Mouse (Mus musculus): ENCODE results near the gene Ednra.
"Not testable (repeated sequence)": the region's sequence is repeated elsewhere in the genome, so short reads cannot be mapped to it uniquely, and the experiment has no call there.

Gene Ednra

GRCm38 (mm10) chr8:77717036-77717435 lies 7.2 kb downstream of the Ednra start:
- CTCF ChIA-PET: no interaction called here

GRCm38 (mm10) chr8:77714455-77714854 lies 9.8 kb downstream of the Ednra start:
- CTCF ChIA-PET: interaction anchor here (0.6 kb wide), 1 partner anchor 11 kb away, joined by 3 read pairs; no protein-coding TSS in a partner anchor

DNA sequence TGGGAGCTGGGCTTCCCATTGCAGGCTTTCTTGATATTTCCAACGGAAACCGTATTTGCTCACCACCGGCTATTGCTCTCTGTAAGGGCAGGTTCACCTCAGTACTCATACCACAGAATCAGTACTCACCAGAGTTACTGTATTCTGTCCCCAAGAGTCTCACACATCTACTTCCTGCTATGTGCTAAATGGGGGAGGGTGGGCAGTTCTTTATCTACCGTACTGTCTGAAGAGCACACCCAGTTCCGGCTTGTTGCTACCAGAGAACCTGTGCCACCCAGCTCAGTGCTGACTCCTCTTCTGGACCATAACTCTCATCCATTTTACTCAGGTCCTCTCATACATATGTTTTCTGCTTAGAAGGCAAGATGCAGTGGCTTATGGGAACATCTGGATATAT lies 10.6 kb downstream of the Ednra start:
- CTCF ChIA-PET: no interaction called here

GRCm38 (mm10) chr8:77704768-77705167 lies 19.5 kb downstream of the Ednra start:
- CTCF ChIA-PET: no interaction called here

DNA sequence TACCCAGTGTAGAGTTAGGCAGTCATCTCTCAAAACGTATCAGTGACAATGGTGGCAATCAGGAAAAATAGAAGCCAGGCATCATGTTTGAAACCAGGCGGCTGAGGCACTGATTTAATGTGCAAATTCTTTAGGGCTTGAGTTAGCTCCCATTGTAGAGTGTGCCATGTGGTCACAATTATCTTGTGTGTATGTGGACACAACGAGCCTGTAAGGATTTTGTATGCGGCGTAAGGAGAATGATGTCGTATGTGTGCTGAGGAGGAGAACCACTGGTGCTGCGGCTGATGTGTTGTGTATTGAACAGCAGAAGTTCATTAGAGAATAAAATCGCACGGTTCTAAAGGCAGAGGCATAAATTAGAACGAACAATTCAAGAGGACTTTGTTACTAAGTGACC lies 26.2 kb downstream of the Ednra start:
- CTCF ChIA-PET: no interaction called here

DNA sequence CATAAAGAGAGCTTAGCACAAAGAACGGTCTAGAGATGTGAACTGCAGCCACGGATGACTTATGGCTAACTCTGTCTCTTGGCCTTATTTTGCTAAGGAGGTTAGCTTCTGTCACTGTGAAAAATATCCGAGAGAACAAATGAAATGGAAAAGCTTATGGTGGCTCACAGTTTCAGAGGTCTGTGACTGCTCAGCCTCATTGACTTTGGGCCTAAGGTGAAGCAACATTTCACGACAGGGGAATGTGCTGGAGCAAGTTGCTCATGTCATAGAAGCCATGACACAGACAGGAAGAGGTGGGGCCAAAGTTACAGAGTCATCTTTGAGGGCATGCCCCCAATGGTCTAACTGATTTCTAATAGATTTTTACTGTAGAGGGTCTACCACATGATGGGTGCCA lies 28.1 kb downstream of the Ednra start:
- CTCF ChIA-PET: no interaction called here

DNA sequence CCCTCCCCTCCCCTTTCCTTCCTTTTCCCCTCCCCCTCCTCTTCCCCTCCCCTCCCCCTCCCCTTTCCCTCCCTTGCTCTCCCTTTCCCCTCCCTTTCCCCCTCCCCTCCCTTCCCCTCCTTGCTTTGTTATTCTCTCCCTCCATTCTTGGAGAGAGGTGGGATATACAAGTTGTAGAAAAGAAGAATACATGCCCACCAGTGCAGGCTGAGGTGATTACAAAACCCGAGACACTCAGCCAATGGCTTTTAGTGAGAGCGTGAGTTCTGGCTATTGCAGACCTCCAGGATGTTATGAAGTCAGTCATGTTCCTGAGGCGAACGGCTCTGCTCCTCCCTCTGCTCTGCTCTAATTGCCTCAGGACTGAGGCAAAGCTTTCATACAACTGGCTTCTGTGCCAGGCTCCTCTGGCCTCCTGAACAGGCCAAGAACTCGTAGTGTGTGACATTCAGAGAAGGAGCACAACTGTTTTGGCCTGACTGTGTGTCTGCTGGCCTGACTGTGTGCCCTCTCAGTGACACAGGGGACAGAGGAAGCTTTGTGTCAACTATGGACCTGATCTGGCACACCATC lies 28.7 kb downstream of the Ednra start:
- CTCF ChIA-PET: no interaction called here

DNA sequence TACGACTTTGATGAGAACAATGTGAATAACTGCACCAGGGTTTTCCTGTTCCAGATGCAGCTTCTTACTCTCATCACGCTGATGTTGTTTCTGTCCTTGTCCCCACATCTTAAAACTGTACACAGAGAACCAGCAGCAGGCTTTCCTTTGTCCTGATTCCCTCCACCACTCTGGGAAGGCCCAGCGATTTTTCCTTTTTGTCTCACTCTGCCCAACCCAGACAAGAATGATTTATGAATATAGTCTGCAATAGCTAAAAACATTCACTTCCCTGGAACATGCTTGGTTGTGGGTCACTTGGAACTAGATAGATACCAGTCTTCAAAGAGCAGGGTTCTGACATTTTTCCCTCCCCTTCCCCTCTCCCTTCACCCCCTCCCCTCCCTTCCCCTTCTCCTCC lies 29.2 kb downstream of the Ednra start:
- CTCF ChIA-PET: no interaction called here

- CTCF ChIA-PET: no interaction called here
These were observed 29.7 kb downstream of the Ednra start for GRCm38 (mm10) chr8:77694588-77694987.

DNA sequence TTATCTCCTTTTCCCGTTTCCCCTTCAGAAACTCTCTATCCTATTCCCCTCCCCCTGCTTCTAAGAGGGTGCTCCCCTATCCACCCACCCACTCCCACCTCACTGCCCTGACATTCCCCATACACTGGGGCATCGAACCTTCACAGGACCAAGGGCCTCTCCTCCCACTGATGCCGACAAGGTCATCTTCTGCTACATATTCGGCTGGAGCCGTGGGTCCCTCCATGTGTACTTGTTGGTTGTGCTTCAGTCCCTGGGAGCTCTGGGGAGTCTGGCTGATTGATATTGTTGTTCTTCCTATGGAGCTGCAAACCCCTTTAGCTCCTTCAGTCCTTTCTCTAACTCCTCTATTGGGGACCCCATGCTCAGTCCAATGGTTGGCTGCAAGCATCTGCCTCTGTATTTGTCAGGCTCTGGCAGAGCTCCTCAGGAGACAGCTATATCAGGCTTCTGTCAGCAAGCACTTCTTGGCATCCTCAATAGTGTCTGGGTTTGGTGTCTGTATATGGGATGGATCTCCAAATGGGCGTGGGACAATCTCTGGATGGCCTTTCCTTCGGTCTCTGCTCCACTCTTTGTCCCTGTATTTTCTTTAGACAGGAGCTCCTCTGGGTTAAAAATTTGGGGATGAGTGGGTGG lies 34.7 kb downstream of the Ednra start:
- CTCF ChIA-PET: not testable (repeated sequence)

DNA sequence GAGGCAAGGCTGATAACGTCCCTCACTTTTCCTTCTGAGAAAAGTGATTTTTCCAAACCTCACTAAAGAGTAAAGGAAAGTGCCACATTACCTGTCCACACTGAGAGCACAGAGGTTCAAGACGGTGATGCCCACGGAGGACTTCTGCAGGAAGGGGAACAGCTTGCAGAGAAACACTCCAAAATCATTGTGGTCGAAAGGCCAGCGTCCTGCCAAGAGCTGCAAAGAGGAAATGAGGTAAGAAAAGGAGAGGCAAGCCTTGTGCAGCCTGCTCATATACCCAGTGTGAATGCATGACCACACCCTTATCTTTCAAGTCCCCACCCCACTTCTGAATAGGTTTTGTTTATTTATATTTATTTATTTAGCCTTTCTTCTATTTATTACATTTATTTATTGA lies 35.3 kb downstream of the Ednra start:
- CTCF ChIA-PET: no interaction called here

GRCm38 (mm10) chr8:77684372-77684771 lies 39.9 kb downstream of the Ednra start:
- CTCF ChIA-PET: no interaction called here

GRCm38 (mm10) chr8:77683356-77684106 lies 40.7 kb downstream of the Ednra start:
- CTCF ChIA-PET: no interaction called here

- CTCF ChIA-PET: interaction anchor here (0.7 kb wide), 1 partner anchor 9 kb away, joined by 5 read pairs; no protein-coding TSS in a partner anchor
These were observed 42.0 kb downstream of the Ednra start for GRCm38 (mm10) chr8:77682008-77682934.

DNA sequence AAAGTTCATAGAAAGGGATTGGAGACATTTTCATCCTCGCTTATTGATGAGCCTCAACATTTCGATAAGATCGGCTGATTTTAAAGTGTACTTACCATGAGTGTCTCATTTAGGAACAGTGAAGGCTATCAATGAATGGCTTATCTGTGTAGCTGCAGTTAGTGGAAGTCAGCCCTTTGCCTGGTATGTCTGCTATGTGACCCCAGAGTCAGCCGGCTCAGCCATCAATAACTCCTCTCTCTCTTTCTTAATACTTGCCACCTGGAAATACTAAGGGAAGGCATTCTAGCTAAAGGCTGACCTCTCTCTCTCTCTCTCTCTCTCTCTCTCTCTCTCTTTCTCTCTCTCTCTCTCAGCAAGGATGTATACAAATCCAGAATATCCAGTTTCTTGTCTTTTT lies 52.2 kb downstream of the Ednra start:
- CTCF ChIA-PET: no interaction called here

DNA sequence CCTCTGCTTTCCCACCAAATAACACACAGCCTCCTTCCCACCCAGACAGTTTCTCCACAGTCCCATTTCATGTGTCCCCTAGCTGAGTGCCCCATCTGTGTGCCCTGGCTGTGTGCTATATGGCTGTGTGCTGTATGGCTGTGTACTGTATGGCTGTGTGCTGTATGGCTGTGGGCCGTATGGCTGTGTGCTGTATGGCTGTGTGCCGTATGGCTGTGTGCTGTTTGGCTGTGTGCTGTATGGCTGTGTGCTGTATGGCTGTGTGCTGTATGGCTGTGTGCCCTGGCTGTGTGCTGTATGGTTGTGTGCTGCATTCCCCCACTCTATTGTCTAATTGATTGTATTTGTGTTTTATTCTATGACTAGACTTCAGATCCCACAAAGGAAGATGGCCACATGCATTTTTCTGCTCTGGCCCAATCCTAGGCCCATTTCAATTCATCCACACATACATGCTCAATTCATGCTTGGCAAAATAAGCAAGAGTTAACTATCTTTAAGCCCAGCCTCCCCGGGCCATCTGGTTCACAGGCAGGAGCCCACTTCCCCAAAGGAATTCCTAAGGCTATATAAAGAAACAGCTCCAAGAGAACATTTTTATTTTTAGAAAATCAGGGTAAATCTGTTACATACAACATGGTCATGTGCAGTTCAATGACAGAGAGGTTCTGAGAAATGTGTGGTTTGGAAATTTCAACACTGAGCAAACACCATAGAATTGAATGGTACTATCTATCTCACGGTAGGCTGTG lies 53.5 kb downstream of the Ednra start:
- CTCF ChIA-PET: no interaction called here

DNA sequence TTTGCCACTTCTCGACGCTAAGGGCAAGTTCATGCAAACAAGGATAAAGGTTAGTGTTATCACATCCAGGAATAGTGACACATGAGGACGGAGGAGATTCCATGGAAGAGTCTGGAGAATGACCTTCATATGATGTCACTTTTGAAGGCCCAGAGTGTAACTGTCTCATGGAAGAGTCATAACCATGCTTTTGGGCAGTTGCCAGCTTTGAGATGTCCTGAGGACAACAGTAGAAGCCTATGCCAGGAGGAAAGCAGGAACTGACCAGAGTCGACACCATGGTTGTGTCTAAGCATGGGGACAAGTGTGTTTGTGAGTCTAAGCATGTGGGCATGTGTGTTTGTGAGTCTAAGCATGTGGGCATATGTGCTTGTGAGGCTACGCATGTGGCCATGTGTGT lies 56.3 kb downstream of the Ednra start:
- CTCF ChIA-PET: no interaction called here

DNA sequence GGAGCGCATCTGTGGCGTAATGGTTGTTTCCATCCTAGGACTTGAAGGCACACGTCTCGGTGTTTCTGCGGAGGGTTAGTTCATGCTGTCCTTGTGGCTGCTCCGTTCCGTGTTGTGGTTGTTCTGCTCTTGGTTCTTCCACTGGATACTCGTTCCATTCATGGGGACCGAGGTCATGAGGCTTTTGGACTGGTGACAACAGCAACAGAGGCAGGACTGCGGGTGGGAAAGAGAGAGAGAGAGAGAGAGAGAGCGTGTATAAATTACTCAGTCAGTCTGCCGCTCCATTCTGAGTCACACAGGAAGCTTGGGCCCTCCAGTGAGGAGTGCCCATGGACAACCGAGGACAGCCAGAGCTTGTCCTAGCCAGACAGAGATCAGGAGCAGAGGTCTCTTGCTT lies 59.4 kb downstream of the Ednra start:
- CTCF ChIA-PET: no interaction called here

GRCm38 (mm10) chr8:77659534-77660080 lies 64.7 kb downstream of the Ednra start:
- CTCF ChIA-PET: no interaction called here

GRCm38 (mm10) chr8:77658356-77658755 lies 65.9 kb downstream of the Ednra start:
- CTCF ChIA-PET: interaction anchor here (0.5 kb wide), 1 partner anchor 909 kb away, joined by 4 read pairs; no protein-coding TSS in a partner anchor

GRCm38 (mm10) chr8:77650646-77651190 lies 73.5 kb downstream of the Ednra start:
- CTCF ChIA-PET: interaction anchor here (0.6 kb wide), 1 partner anchor 50 kb away, joined by 3 read pairs; no protein-coding TSS in a partner anchor
